Mouse (Mus musculus) right cerebral cortex, adult 2 months (tissue): ENCODE measurements at regions not wholly inside any gene's neighbourhood (a gene's known extent, or its start where the extent isn't known, plus 50 kb on each side); places are given as distances from the start of the nearest gene placed in this dataset.

Experiments
- DNase-seq, 2 experiments: peaks; one replicate each; pipeline ENCODE4 v3.0.0; 2021 to 2022; ENCODE audit warnings: low spot score in 2 of 2

DNA sequence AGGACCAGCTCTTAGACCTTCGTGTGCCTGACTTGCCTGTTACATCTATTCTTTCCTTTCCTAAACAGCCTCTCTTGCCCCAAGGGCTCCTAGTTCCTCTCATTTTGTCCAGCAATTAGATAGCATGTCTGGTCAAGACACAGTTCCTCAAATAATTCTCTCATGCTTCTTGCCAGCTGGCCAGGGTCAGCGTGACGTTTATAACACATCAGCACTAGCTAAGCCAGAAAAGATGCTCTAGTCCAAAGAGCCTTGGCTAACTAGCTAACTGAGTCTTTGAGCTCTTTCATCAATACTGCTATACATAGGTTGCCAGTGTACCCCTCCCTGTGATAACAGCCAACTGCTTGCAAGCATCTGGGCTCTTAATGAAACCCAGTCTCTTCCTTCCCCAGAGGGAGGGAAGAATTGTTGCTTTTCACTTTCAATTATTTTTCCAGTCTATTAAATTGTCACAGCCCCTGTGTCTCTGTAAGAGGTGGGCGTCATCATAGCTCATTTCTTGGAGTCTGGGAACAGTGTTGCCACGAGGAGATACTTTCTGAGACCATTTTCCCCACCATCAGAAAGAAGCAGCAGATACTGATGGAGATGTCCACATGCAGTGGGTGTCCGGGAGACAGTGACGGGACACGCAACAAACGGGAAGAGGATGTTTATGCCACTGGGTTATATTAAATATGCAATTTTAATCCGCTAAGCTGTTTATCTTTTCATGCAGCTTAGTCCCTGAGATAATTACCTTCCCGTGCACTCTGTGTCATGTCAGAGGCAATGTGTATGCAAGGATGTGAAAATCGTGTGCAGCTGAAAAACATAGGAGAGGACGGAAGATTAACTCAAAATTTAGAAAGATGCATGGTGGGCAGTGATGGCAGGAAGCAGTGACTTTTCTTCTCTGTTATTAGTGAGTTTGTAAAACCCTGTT is 250.1 kb upstream of the Nmur2 start:
- DNase-seq = no peak

DNA sequence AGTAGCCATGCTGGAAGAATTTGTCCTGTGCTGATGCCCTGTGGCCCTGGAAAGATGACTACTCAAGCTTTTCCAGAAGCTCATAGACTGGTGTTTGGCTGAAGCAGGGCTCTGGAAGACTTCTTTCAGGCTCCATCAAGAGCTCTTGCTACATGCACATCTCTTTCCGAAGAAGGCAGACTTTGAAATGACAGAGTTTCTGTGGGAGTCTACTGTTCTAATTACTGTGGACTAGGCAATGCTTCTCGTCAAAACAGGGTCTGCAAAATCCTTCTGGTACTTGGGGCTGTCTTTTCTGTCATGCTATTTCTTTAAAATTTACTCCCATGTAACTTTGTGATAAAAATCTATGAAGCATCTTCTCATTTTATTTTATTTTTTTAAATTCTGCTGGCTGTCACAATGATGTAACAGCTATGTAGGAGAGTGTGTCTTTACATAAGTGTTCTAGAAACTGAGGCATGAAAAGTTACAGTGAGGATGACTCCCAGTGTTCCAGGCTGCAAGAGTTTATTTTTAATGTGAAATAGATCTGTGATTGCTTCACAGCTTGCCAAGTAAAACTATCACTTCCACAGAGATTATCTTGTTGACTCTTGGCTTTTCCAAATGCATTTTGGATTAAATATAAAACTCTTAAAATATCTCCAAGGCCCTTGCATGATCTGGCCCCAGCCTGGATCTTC is 244.9 kb upstream of the Nmur2 start:
- DNase-seq = peak; percentile 9 to 19

DNA sequence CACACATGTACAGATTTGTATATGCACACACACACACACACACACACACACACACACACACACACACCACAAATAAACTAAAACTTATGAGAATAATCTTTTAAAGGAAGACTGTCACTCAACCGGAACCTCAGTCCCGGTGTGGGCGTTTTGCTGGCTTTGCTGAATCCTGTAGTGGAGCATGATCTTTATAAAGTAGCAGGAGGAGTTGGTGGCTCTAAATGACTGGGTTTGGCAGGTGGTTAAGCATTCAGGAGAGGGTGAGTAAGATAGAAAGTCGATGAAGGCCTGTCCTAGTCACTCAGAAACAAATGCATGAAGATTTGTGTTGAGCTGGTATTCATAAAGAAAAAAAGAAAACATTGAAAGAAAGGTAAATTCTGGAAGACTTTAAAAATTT is 240.4 kb upstream of the Nmur2 start:
- DNase-seq = peak; percentile 31 to 42

DNA sequence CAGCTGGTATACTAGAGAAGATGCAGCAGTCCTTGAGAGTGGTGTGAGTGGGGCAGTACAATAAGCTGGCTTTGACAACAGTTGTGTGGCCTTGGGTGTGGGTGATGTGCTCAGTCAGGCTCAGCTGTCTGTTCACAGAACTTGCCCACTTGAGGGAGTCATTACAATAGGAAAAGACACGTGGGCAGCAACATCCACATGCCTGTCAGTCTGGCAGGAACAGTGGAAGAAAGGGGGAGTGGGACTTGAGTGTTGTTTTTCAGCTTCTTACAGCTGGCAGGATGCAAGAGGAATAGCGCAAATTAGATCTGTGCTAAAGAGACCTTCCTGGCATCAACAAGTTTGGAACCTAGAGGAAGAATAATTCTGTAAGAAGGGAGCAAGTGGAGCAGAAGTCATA is 239.4 kb upstream of the Nmur2 start:
- DNase-seq = peak in 1 of 2 experiments; percentile 13

DNA sequence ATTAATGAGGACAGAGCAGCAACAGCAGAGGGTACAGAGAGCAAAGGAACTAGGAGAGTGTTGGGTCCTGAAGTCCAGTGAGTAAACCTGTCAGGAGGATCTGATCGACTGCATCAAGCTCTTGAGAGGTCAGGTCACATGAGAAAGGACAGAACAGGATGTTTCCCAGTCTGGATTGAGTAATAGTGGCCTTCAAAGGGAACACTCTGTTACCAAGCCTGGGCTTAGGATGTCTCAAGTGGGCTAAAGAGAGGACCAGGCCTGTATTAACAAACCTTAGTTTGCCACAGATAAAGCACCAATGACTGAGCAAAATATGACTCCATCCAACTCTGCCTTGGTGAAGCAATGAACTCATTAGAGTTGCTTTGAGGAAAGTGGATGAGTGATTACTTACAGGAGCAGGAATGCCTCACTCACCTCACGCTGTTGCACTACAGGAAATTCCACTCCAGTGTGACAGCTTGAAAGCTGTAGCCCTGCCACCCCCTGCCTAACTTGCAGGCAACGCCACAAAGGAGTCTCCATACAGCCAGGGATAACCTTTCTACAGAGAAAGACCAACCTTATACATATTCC is 229.2 kb upstream of the Nmur2 start:
- no peak for DNase-seq

DNA sequence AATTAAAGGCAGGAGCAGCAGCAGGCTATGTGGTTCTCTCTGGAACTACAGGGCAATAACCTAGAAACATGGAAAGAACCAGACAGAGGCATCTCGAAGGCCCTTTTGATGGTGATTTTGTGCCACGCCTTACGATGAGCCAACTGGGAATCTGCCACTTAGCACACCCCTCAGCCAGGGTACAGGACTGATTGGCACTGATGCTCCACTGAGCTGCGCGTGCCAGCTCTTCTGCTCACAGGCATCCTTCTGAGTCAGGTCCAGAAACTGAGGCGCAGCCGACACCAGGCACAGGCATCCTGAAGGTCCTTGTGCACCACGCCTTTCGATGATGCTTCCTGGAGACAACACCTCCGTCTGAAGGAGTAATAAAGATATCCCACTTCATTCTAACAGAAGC is 221.9 kb upstream of the Nmur2 start:
- DNase-seq = no peak

DNA sequence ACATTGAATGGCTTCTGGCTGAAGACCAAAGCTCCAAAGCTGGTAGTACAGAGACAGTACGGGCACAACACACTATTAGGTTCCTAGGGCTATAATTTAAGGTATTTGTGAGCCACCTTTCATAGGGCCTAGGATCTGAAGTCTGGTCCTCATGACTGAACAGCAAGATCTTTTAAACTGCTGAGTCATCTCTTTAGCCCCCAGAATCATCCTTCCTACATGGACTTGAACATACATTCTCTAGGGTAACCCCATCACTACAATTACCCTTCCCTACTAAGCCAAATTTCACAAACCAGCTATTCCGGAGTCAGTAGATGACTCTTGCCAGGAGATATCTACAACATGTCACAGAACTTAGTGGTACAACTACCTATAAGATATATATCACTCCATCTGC is 215.5 kb upstream of the Nmur2 start:
- no peak for DNase-seq

DNA sequence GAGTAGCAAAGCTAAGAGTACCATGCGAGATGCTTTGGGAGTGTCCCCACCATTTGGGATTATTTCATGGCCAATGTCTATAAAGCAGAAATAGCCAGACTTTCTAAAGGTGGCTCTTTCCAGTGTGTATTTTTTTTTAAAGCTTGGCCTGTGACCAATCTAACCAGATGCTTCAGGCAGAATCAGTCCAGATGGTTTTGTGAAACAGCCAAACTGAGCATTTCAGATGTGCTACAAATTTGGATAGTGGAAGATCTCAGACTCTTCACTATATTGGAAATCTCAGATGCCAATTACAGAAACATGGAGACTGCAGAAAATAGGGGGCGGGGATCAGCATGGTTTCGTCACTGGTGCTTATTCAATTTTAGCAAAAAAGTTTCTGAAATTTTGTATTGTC is 213.6 kb upstream of the Nmur2 start:
- peak in 1 of 2 experiments; percentile 25 for DNase-seq

DNA sequence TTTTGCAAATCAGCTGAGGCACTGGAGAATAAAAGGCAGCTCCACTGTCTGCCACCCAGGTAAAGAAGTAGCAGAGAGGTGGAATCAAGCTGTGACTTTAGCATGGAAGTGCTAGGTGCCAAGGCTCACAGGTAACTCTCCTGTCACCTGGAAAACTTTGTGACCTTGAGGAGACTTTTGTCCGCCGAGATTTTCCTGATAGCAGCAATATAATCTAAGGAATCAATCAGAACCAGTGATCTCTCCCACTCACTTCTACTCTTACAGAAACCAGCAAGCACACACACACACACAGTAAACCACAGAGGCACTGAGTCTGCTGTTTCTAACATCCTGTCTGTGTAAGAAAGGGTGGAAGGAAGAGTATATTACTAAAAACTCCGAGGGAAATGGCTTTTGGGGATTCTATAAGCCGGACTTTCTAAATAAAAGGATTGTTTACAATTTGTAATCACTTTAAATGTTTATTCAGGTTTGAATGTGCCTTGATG is 206.6 kb upstream of the Nmur2 start:
- DNase-seq = no peak

DNA sequence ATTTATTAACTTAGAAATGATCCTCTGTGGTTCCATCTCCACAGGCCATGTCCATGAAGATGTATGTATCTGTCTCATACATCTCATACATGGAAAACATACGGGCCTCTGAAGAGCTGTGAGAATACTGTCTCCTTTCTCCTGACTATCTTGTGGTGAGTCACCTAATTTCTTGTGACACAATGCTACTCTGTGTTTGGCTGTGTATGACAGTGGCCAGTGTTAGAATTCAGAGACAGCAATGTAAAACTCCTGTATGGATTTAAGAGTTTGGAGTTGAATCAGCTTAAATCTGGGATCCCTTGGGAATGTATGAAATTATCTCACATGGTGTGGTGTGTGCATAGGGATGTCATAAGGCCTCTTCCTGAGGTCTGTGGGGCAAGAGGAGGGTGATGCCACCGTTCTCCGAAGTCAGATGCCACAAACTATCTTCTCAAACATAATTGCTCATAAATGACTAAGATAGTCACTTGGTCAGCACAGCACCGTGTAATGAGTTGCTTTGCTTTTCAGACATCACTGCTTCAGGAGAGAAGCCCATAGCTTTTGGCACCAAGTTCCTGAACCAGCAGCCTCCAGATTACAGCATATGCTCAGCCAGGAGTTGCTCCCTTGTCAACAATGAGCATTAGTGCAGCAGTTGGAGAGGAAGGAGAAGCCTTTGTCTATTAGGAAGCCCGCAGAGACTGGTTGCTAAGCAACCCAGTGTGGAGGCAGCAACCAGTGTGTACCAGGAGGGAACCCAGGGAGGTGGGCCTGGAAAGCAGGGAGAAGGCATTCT is 205.9 kb upstream of the Nmur2 start:
- peak; percentile 72 to 73 for DNase-seq

DNA sequence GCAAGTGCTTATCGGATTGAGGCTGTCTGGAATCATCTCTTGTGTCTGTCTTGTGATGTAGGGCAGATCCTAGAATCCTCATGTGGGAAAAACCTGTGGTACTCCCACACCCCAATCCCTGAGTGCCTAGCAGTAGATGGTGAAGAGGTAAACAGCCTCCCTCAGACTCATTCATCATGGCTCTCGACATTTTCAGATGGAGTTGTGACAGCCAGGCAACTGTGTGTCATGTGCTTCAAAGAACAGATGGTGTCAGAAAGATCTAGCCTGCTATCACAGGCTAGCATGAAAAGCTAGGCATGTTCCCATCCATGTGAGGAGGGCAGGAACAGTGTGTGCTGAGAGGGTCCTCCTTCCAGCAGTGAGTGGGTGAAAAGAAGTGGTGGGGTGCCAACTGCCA is 204.1 kb upstream of the Nmur2 start:
- DNase-seq = no peak

DNA sequence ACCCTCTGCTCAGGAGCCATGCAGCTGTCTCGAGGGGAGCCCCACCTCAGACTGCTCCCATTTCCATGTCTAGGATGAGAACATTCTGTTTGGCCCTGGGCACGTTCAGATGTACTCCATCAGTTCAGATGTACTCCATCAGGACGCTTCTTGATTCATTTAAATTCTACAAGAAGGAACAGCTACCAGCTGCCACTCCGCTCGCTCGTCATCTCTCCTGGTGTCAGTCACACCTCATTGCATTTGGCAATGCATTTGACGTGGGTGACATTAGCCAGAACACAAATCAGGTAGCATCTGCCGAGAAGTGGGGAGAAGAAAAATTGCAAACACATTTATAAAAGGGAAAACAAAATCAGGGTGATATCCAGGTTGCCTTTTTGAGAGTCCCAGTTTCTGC is 202.6 kb upstream of the Nmur2 start:
- no peak for DNase-seq

DNA sequence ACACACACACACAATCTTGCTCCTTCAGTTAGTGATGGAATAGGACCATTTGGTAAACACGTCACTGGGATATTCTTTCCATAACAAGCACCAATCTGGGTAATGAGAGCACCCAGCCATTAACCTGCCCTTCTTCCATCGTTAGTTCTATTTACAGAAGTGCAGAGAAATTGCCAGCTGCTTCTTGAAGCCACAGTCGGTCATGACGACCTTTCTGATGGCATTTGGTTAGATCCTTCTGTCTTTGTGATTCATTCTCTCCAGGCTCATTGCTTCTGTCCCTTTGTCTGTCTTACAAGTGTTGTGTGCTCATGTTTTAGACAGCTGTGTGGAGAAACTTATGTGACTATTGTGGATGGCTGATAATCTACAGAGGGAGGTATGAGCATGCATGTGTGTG is 197.9 kb upstream of the Nmur2 start:
- DNase-seq = no peak

DNA sequence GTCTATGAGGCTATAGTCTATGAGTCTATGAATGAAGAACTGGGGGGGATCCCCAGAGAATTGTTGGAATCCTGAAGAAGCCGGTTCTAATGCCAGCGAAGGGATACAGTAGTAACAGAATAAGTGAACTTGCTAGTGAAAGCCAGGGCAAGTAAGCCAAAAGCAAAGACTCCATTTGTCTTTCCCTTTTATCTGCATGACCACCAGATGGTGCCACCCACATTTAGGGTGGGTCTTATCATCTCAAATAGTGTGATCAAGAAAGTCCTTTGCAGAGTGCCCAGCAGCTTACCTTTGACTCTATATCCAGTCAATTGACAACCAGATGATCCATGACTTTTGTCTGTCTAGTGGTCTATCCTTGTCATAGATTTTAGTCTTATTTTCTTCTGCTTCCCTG is 184.2 kb upstream of the Nmur2 start:
- DNase-seq = no peak

DNA sequence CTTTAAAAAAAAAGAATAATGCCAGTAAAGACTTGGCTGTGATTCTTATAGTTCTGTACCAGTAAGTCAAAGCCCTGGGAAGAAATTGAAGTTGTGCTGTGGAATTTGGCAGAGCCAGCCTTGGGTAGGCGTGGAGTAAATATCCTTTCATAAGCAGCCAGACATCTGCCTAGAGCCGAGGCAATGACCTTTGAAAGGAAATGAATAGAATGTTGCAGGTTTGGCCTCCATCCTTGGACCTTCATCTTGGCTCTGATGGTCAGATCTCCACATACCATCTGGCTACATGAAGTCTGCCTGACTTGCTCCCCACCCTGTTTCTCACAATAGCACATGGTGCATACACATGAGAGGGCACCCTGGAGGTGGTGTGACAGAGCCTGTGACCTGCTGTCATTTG is 174.9 kb upstream of the Nmur2 start:
- DNase-seq = peak in 1 of 2 experiments; percentile 7

DNA sequence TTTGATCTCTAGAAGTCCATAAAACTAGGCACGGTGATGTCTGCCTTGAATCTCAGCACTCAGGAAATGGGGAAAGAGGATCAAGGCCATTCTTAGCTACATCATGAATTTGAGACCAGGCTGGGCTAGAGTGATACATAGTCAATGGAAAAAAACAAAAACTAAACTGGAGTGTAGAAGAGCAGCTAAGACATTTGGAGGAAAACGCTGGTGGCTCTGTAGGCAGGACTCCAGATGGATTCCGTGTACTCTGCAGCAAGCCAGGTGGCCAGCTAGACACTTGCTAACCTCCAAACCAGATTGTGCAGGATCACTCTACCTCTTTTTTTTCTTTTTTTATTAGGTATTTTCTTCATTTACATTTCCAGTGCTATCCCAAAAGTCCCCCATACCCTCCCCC is 161.0 kb upstream of the Nmur2 start:
- DNase-seq = no peak

DNA sequence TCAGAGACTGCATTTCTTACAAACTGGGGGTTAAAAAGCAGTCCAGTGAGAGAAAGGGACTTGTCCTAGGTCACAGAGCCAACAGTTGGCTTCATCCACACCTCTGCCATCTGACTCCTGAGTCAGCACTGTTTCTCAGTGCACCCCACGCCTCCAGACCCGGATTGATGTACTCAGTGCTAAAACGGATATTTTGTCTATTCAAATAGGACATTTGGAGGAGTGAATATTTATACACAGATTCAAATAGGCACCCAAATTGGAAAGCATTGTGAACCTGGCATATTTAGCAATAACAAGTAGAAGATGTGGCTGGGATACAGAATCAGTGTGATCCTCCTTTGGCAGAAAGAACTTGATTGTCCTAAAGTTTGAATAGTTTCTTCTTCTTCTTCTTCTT is 154.5 kb upstream of the Nmur2 start:
- peak in 1 of 2 experiments; percentile 26 for DNase-seq

DNA sequence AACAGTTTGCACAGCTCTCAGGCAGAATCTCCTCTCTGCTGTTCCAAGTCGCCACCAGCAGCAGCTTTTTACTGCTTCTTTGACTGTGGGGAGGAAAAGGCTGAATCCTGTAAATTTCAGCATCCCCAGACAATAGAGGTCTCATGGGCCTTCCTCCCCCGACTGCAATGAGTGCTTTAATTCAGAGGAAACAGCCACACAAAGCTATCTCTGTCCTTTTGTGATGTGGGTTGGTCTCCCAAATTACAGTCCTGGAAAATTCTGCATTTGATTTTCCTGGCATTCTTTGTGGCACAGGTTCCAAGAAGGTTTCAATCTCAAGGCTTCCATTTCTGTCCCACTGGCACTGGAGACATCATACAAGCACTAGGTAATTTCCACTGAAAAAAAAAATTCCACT is 152.6 kb upstream of the Nmur2 start:
- DNase-seq = no peak

DNA sequence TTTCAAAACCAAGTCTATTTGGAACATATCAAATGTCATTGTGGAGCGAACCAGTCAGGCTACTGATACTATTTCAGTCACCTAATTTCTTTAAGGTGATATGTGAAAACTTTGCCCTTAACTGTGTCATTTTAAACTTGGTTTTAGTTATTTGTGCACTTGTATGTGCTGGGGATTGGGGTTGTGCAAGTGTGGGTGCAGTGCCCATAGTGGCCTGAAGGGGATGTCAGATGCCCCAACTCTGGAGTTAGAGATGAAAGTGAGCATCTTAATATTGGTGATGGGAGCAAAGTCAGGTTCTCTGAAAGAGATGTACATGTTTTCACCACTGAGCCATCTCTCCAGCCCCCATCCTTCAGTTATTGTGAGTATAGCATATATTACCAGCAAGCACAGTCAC is 133.1 kb upstream of the Nmur2 start:
- DNase-seq = no peak

DNA sequence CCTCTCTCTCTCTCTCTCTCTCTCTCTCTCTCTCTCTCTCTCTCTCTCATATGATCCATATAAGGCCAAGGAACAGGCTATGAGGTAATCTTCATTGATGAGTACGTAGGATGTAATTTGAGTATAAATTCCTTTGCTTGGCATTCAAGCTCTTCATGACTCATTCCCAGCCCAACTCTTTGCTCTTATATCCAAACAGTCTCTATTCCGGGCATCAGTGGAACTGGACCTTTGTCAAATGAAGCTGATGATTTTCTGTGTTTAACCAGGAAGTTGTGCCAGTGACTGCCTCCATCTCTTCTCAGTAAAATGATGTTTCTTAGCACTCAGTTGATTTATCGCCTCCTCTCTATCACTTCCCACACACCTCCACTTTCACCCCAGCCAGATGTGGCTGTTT is 132.4 kb upstream of the Nmur2 start:
- peak; percentile 29 to 33 for DNase-seq

DNA sequence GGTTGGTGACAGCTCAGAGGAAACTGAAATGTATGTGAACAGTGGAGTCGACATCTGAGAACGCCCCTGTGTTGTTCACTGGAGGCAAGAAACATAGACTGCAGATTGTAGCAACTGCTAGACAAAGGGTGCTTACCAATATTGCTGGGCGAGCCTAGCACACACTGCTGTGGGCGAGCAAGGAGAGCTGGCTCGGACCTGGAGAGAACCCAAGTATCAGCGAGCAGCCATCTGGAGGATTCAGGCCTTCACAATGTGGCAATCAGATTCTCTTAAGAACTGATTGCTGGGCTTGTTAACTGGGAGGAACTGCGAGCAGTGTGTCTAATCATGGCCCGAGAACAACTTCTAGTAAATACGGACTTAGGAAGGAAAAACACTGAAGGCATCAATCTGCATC is 128.8 kb upstream of the Nmur2 start:
- DNase-seq = peak; percentile 65 to 68

DNA sequence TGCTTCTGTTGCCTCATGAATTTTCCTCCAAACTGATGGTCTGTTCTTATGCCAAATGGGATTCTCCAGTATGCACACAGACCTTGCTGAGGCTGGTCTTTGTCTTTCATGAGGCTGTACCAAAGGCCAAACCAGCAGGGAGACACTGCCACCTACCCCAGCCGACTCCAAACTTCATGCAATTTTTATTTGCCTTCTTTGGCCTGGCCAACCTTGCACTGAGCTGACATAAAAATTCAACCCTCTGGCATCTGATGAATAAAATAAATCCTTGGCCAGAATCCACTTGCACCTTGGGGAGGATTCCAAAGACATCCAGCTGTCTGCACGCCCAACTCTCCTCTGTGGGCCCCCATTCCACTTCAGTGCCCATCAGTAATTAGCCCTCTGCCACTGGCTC is 126.0 kb upstream of the Nmur2 start:
- DNase-seq = no peak
